Mouse (Mus musculus) layer of hippocampus, postnatal 10 days (tissue): ENCODE measurements around the gene Ctla2a. TPM values are rescaled to one million over a fixed set of nuclear protein-coding genes. Genes with fewer than 3 reads are reported as not detected.
"Not testable (repeated sequence)": the region's sequence is repeated elsewhere in the genome, so short reads cannot be mapped to it uniquely, and the experiment has no call there.

Source experiments
- DNase-seq, 2 experiments: peaks; one replicate each; pipeline ENCODE4 v3.0.0; 2021; ENCODE audit warnings: low spot score in 2 of 2
- long read RNA-seq: library from polyadenylated mRNA; stranded (forward); transcript quantifications from one replicate; pipeline ENCODE4 v2.0.0, GENCODE M21; 2023
- total RNA-seq, 2 experiments: library from RNA; stranded (reverse); gene quantifications; 2 replicates each; pipeline ENCODE4 v1.2.3; 2021

The Ctla2a gene
- total RNA-seq: 10 to 100 TPM; 23.5 to 29.2 TPM
- long read RNA-seq, transcript Ctla2a-201 (5 exons, 1,373 nt): major isoform, 22 of 34 reads
- long read RNA-seq, transcript Ctla2a-205 (3 exons, 706 nt): minor isoform, 11 of 34 reads
- long read RNA-seq, partial matches to known transcripts: 0 of 34 reads
- long read RNA-seq, other reads (novel, unspliced or antisense): 0 of 34 reads

DNA sequence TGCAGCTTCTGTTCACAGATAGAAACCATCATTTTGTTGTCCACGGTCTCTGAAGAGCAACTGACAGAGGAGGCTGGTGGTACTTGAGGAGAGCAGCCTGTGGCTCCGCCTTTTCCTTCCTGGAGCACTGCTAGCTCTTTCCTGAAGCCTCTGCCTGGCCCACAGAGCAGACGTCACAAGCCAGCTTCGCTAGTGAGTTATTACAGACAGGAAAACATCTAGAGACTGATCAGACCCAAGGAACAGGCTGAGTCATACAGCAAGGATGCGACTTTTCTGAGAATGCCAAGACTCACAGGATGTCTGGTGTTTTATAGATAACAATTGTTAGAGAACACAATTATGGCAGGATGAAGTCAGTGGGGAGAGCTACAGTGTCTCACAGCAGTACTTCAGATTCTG, at the start of gene Ctla2a, which contains the start of gene Gm49391:
Gene Ctla2a, minus strand, starts transcription at position 126 of the 402 bp plus-strand sequence.
Gene Gm49391, minus strand, starts transcription at position 72 of the 402 bp plus-strand sequence.
- no peak for DNase-seq

DNA sequence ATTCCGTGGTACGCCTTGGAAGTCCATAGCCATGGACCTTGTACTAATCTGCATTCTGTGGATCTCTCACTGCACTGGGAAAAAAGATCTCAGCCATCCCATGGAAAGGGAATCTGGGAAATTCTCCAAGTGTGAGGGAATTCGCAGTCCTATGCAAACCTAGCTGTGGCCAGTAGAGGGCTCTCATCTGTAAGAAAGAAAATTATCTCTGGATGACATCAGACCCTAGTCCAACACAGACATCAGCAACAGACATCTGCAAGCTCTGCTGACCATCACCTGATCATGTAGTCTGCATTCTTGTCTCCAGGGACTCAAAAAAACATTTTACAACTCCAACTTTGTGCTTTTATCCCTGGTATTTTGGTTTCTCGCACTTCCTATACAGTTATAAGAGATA, 35.9 kb upstream of the Ctla2a start:
- DNase-seq: not testable (repeated sequence)

DNA sequence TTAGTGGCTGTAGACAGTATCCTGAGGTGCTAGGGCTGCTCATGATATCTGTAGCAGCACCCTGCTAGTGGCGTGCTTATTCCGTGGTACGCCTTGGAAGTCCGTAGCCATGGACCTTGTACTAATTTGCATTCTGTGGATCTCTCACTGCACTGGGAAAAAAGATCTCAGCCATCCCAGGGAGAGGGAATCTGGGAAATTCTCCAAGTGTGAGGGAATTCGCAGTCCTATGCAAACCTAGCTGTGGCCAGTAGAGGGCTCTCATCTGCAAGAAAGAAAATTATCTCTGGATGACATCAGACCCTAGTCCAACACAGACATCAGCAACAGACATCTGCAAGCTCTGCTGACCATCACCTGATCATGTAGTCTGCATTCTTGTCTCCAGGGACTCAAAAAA, 27.6 kb upstream of the Ctla2a start:
- not testable (repeated sequence) for DNase-seq

DNA sequence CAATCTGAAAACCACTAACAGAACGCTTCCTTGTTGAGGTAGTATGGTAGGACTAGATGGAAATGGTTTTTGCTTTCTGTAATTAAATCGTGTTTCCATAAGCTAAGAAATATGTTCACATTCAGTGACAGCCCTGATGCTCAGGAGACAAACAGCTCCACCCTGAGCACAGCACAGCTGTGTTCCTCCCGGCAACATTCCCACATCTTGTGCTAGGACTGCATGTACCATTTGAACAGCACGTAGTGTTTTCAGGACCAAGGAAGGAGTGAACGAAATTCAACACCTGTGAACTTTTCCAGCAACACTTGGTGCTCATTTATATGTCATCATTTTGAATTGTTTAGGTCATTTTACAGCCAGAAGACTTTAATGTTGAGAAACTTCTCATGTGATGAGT, 25.3 kb upstream of the Ctla2a start:
- DNase-seq: no peak

DNA sequence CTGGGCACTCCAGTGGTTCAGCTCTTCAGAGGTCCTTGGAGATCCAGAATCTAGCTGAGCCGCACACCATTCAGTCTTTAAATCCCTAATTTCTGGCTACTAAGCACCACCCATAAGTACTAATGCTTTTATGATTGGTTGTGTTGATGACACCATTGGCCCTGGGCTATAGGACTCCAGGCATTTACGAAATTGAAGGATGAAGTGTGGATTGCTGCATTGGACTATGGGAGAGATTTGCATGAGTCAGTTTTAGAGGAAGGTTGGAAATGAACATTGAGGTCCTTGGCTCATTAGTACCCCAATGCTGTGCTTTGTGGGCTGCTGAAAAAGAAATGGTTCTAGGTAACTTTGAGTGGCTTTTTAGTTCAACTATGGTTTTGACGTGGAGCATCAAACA, 5.5 kb upstream of the Ctla2a start, which contains the start of gene Tpbpa:
Gene Tpbpa, minus strand, starts transcription at position 101 of the 400 bp plus-strand sequence.
- DNase-seq: not testable (repeated sequence)

DNA sequence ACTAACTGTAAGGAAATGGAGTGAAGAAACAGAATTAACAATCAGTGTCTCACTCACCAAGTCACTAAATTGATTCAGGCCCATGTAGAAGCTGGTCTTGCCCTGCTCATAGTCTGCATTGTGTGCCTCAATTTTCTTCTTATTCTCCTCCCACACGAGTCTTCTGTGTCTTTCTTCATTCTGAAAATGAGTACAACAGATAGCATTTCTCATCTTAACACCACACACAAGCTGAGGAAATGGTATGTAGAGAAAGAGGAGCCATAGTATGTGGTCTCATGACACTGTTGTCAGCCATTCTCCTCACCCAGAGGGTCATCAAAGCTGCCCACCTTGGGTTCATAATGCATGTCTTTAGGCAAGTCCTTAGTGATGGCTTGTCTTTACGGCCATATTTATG, 935 bp downstream of the Ctla2a start, which contains the start of gene Gm49393:
Gene Gm49393, minus strand, starts transcription at position 101 of the 400 bp plus-strand sequence.
- DNase-seq: not testable (repeated sequence)

DNA sequence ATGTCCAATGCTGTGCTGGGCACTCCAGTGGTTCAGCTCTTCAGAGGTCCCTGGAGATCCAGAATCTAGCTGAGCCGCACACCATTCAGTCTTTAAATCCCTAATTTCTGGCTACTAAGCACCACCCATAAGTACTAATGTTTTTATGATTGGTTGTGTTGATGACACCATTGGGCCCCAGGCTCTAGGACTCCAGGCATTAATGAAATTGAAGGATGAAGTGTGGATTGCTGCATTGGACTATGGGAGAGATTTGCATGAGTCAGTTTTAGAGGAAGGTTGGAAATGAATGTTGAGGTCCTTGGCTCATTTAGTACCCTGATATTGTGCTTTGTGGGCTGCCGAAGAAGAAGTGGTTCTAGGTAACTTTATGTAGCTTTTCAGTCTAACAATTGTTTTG, 31.6 kb downstream of the Ctla2a start, which contains the start of gene Tpbpb:
Gene Tpbpb, minus strand, starts transcription at position 101 of the 400 bp plus-strand sequence.
- DNase-seq: not testable (repeated sequence)

DNA sequence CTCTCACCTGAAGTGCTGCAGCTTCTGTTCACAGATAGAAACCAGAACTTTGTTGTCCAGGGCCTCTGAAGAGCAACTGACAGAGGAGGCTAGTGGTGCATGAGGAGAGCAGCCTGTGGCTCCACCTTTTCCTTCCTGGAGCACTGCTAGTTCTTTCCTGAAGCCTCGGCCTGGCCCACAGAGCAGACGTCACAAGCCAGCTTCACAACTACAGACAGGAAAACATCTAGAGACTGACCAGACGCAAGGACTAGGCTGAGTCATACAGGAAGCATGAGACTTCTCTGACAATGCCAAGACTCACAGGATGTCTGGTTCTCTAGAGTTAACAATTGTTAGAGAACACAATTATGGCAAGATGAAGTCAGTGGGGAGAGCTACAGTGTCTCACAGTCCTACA, 39.1 kb downstream of the Ctla2a start, which contains the start of gene Ctla2b:
Gene Ctla2b, minus strand, starts transcription at position 120 of the 400 bp plus-strand sequence.
- DNase-seq: no peak

DNA sequence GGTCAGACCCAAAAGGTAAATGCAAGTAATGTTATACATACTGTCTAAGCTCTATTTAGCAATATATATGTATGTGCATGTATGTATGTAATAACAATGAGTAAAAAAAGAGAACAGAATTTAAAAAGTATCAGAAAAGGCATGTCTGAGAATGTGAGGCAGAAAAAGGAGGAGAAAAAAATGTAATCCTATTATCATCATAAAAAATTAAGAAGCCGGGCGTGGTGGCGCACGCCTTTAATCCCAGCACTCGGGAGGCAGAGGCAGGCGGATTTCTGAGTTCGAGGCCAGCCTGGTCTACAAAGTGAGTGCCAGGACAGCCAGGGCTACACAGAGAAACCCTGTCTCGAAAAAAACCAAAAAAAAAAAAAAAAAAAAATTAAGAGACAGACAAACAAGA, 39.6 kb downstream of the Ctla2a start, which contains the start of gene Gm49392:
Gene Gm49392, minus strand, starts transcription at position 101 of the 400 bp plus-strand sequence.
- DNase-seq: not testable (repeated sequence)

DNA sequence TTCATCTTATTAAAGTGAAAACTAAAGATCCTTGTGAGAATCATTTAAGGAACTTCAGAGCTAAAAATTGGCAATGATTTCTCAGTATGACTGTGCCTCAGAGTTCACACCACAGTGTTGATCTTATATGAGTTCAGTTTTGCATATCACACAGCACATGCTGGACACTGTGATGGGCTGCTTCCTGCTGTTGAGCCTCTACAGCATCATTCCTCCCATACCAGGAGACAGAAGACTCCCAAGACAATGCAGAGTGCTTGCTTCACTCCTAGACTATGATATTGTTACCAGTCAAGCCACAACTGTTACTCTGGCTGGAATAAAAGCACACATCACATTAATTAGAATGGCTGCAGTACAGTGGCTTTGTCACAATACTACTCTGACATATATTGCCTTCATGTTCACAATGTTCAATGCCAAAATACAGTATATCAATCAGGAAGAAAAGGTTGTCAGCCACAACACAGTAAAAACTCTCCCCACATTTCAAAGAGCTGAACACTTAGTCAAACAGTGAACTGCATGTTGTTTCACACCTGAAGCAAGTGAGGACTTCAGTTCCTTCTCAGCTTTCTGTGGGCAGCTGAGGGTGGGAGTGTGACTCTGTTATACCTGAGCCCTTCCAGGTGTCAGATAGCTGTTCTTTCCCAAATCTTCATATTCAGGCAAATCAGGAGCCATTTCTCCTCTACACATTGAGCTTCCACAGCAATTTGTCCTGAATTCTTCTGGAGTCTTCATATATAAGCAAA, 40.8 kb downstream of the Ctla2a start:
- DNase-seq: no peak

DNA sequence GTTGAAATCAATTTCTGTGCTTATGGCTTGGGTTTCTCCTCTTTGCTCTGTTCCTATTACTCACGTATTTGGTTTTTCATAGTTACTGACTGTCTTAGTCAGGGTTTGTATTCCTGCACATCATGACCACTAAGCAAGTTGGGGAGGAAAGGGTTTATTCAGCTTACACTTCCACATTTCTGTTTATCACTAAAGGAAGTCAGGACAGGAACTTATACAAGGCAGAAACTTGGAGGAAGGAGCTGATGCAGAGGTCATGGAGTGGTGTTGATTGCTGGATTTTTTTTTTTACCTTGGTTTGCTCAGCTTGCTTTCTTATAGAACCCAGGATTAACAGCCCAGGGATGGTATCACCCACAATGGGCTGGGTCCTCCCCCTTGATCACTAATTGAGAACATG, 44.1 kb downstream of the Ctla2a start:
- no peak for DNase-seq

Other genes with a start within 250 kb of the Ctla2a start
- not detected for gene BC051665, start 150.3 kb downstream of the Ctla2a start, total RNA-seq
- not detected for gene Ctsll3, start 133.8 kb downstream of the Ctla2a start, total RNA-seq
- not detected for gene 4930486L24Rik, start 72.2 kb downstream of the Ctla2a start, total RNA-seq
- gene Gm49392, start 39.7 kb downstream of the Ctla2a start, total RNA-seq: not detected
- gene Ctla2b, start 39.2 kb downstream of the Ctla2a start, total RNA-seq: 1 to 10 TPM; 2.0 to 2.6 TPM
- not detected for gene Tpbpb, start 31.7 kb downstream of the Ctla2a start, total RNA-seq
- gene Gm49393, start 1.0 kb downstream of the Ctla2a start, total RNA-seq: not detected
- gene Gm49391, start 54 bp downstream of the Ctla2a start, total RNA-seq: 1 to 10 TPM in 1 of 2 experiments, not detected in 1; 2.1 TPM
- gene Tpbpa, start 5.4 kb upstream of the Ctla2a start, total RNA-seq: not detected
- gene Ctsj, start 69.3 kb upstream of the Ctla2a start, total RNA-seq: not detected
- not detected for gene Ctsq, start 104.0 kb upstream of the Ctla2a start, total RNA-seq
- not detected for gene Ctsr, start 227.6 kb upstream of the Ctla2a start, total RNA-seq